Mouse (Mus musculus) brain, embryonic 14.5 days (tissue): ENCODE results near the gene Hccs. TPM values are rescaled to one million over a fixed set of nuclear protein-coding genes. Genes with fewer than 3 reads are reported as not detected.
A peak's percentile ranks its signal among the peaks of the same experiment; 100 is the strongest.

Experiments used
- DNase-seq: peaks from one replicate; pipeline ENCODE4 v3.0.0-alpha.2; 2011; ENCODE audit warnings: low read depth
- CTCF ChIP-seq: fragments of 200-500 bp; IDR thresholded peaks from 2 replicates; pipeline ENCODE4 v1.5.1; 2012; ENCODE audit warnings: inconsistent platforms, mild to moderate bottlenecking, moderate library complexity, borderline replicate concordance; ENCODE audit not compliant: insufficient read depth, insufficient read length; ENCODE audit errors: extremely low read depth
- POLR2A ChIP-seq: fragments of 200-500 bp; IDR thresholded peaks from 2 replicates; pipeline ENCODE4 v1.6.1; 2012; ENCODE audit warnings: mild to moderate bottlenecking, inconsistent platforms, borderline replicate concordance; ENCODE audit not compliant: poor library complexity, insufficient read depth, insufficient read length, severe bottlenecking; ENCODE audit errors: extremely low read depth
- polyA plus RNA-seq: library from polyadenylated mRNA; depleted of rRNA; stranded (reverse); fragments of >200 nt; gene quantifications from 2 replicates; pipeline ENCODE4 v1.2.3, GENCODE M21; 2012; rRNA removed

Hccs gene
- polyA plus RNA-seq, 1 experiment, result 20.4 TPM

DNA sequence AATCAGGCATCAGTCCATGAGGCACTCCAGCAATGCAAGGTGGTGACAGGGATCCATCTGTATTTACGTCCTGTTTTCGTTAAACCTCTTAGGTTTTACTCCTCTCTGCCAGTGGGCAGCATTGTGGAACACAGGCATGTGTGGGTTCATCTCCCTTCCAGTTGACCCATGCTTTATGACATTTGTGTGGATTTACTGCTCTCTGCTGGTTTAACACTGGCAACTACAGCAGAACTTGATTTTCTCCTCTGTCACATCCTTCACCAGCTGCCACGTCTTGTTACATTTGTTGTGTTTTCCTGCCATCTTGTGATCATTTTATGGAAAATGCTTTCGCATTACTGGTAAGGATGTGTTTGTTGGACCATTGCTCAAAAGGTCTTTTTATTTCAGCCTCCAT is 20.6 kb downstream of the Hccs start:
- TF ChIP-seq CTCF, result peak; percentile 42; the same call in 1 of the 2 replicates
- no peak for TF ChIP-seq POLR2A
- DNase-seq, result peak; percentile 72

DNA sequence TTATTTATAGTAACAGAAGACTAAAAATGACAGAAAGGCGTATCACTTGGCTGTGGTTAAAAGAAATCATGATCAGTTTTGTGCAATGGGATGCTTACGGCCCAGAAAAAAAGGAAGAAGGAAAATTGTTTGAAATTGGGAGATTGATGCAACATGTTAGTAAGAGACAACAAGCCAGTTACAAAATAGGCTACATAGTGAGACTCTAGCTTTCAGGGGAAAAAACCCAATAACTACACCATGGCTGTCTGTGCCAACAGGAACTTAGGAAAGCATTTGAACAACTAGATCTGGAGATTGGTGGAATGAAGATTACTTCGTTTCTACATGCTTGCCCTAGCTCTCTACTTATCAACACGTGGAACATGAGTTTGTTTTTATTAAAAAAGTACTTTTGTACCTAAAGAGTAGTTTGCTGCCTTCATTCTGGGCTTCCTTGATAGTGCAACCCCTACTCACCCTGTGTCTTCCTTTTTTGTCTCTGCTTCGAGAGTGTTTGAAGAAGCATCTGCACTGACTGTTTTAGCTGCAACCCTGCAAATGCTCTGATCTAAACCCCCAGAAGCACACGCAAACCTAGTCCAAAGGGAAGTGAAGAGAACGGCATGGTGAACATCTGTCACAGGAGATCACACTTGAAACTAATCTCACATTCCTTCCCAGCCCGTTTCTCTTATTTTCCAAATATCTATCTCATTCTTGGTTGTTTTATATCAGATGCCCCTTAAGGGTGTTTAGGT is 56.6 kb downstream of the Hccs start:
- TF ChIP-seq POLR2A (no peak), CTCF (no peak)
- DNase-seq, result no peak

DNA sequence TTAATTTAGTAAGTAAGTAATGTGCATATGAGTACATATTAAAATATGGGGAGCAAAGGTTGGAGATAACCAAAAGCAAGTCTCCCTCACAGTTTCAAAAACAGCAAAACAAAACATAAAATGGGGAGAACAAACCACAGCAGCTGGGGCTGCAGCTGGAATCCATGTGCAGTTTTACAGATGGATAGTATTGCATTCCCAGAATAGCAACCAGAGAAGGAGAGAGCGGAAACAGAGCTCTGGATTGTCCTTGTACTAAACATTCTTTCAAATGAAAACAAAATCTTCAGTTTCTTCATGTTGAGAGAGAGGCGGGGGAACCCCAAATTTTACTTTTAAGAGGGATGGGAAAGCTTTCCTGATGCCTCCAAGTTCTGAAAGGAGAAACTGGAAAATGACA is 58.0 kb downstream of the Hccs start:
- no peak for DNase-seq
- TF ChIP-seq CTCF (no peak), POLR2A (no peak)

DNA sequence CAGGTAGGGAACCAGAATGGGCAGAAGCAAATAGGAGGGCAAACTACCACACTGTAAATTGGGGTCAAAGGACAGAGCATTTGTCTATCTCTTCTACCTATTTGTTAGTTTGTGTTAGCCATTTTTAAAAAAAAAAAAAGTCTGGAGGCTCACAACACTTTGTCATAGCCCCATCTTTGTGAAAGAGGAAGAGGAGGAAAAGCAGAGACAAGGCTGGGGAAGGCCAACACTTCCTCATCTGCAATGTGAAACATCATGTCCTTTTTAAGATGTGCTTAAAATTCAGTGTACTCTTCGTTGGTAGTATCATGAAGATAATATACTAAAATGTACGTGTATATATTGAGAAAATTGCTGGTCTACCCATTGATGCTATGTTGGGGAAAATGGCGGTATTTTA is 59.1 kb downstream of the Hccs start:
- TF ChIP-seq POLR2A (no peak), CTCF (no peak)
- no peak for DNase-seq

DNA sequence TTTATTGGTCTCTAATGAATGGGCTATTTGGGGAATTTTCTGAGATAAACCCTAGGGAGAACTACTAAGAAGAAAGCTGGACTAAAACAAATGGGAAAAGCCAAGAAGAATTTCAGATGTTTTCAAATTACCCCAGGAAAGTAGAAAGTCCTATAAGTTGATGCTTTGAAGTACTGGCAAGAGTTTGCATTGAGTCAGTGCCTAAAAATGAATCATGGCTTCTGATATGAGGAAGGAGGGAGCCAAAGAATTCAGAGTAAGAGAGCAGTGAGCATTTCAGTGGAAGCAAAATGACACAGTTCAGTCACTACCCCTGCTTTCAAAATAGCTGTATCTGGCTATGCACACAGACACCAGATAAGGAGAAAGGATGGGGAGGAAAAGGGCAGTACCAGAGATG is 63.4 kb downstream of the Hccs start:
- no peak for TF ChIP-seq POLR2A
- no peak for TF ChIP-seq CTCF

DNA sequence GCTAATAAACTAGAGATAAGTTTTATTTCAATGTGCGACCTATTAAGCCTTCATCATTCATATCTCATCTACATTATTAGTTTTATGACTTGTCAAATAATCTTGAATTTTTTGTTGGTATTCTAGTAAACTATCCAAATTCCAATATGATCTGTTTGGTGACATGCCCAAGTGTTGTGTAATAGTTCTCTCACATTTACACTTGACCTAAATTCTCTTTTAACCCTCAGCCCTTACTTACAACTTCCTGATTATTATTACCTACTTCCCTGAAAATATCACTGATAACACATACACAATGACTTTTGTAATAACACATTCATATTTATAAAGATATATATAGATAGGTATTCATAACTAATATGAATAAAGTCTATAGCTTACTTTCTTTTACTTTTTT is 64.3 kb downstream of the Hccs start:
- TF ChIP-seq POLR2A (no peak), CTCF (no peak)
- no peak for DNase-seq

More for the DNA sequence above, 63.4 kb downstream of the Hccs start:
- no peak for DNase-seq

DNA sequence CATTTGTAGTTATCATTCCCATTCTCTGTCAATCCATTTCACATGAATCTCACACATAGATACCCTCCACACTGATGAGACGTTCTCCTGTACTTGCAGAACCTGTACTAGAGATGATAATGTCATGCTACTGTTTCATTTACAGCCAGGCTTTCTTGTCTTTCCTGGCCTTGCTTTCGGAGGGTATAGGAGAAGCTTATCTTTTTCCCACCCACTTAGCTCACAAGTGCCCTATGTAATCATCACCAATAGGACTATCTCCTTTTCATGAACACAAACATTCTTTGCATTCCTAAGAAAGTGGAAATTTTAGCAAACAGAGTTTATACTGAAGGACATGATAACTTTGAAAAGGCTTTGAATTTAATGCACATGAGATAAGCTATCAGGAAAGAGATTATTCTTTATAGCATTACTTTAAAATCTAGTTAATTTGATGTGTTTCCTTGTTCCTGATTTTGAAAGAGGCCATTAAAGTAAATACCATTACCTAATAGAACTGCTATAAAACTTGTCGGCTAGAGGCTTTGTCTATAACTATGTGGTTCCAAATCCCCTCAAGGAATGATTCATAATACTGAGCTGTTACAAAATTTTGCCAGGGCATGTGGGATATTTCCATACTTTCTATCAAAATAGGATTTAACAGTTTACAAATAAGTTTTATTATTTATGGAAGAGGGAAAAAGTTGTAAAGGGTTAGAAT is 97.7 kb downstream of the Hccs start:
- DNase-seq, result no peak
- TF ChIP-seq CTCF, result no peak
- no peak for TF ChIP-seq POLR2A

DNA sequence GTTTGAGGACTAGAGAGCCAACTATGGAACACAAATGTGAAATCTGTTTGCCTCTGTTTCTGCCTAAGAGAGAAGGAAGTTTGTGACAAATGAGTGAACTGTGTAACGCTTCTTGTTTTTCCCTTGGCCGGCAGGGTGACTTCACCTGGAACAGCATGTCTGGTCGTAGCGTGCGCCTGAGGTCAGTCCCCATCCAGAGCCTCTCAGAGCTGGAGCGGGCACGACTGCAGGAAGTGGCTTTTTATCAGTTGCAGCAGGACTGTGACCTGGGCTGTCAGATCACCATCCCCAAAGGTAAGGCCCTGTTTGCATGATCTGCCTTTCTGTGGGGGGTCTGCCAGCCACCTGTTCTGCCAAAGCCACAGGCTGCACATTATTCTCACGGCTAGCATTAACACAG is 100.1 kb downstream of the Hccs start:
- no peak for DNase-seq
- TF ChIP-seq CTCF (no peak), POLR2A (no peak)

DNA sequence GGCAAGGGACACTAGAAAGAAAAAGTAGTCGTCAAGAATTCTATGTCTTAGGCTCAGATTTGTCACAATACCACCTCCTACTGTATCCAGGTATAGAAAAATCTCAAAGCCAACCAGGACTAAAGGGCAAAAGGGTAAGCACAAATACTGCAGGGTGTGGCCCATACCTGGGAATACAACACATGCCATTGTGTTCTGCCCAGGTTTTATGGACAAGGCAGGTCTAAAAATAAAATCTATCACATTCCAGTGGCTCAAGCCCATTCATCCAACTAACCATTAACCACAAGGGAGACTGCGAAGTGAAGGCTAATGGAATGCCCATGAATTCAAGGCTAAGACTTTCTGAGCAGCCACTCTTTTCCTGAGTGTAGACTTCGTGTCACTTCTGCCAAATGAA is 110.2 kb downstream of the Hccs start:
- TF ChIP-seq CTCF (no peak), POLR2A (no peak)
- no peak for DNase-seq

Other genes starting within 250 kb of the Hccs start
- gene Amelx, start 133.2 kb downstream of the Hccs start, polyA plus RNA-seq, result not detected in 2 replicates